Mouse (Mus musculus) retina, postnatal 1 day (tissue): ENCODE results near the gene Tarsl2.

Experiments
- DNase-seq: peaks from one replicate; pipeline ENCODE4 v3.0.0-alpha.2; 2012

The Tarsl2 gene

GRCm38 (mm10) chr7:65657490-65658120 is 12.9 kb downstream of the Tarsl2 start:
- DNase-seq, result no peak

GRCm38 (mm10) chr7:65663225-65663790 is 18.6 kb downstream of the Tarsl2 start:
- no peak for DNase-seq

DNA sequence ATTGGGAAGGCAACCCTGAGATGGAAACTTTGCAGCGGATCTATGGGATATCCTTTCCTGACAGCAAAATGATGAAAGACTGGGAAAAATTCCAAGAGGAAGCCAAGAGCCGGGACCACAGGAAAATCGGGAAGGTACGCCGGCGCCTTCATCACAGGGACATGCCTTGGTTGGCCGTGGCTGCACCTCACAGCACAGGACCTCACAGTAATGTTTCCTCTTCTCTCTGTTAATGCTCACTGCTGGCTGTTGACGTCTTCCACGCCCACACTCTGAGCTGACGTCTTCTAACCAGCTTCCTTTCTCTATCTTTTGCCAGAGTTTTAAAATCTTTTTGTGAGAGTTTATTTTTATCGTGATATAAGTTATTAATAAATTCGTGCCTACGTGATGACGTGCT is 19.2 kb downstream of the Tarsl2 start:
- no peak for DNase-seq

- DNase-seq, result peak; percentile 44
Measured at GRCm38 (mm10) chr7:65667491-65667890, 22.8 kb downstream of the Tarsl2 start.

GRCm38 (mm10) chr7:65678050-65678449 is 33.4 kb downstream of the Tarsl2 start:
- peak; percentile 28 for DNase-seq

DNA sequence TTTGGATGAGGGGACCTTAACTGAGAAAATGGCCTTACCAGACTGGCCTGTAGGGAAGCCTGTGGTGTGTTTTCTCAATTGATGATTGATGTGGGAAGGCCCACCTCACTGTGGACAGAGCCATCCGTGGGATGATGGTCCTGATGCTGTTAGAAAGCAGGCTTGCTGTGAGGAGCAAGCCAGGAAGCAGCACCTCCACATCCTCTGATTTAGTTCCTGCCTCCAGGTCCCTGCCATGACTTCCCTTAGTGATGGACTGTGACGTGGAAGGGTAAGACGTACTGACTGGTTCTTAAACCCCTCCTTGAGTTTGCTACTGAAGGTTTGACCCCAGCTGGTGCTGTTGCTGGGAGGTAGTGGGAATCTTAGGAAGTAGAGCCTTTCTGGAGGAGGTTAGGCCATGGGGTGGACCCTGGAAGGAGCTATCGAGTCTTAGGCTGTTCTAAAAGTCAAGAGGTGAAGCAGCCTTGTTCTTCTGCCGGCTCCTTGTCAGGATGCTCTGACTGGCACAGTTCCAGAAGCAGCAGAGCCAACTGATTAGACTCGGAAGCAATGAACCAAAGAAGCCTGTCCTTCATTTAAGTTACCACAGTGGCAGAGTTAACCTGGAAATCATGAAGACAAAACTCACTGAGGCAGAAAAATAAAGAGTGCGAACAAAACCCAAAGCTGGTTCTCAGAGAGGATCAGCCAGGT is 34.4 kb downstream of the Tarsl2 start:
- no peak for DNase-seq

GRCm38 (mm10) chr7:65681166-65681565 is 36.5 kb downstream of the Tarsl2 start:
- no peak for DNase-seq

DNA sequence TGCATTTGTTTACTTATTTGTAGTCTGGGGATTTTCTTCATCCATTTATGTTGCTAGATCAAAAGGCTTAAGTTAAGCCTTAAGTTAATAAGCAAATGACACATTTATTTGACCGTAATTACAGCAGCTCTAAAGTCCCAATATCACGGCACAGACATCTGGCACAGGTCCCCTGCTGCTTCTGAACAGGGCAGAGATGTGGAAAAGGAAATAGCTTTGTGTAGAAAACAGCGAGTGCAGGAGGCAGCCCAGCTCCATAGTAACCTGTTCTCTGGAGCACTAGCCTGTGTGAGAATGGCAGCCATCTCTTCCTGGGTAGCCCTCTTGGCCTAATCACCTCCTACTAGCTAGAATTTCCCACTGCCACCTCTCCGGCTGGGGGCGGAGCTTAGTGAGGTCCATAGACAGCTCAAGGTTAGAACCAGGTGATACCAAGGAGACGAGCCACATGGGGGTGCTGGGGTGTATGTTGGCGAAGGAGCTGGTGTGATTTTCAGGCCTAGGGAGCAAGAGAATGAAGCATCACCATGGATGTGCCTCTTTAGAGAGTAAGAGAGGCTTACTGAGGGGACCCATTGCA is 39.6 kb downstream of the Tarsl2 start:
- DNase-seq, result peak; percentile 54

DNA sequence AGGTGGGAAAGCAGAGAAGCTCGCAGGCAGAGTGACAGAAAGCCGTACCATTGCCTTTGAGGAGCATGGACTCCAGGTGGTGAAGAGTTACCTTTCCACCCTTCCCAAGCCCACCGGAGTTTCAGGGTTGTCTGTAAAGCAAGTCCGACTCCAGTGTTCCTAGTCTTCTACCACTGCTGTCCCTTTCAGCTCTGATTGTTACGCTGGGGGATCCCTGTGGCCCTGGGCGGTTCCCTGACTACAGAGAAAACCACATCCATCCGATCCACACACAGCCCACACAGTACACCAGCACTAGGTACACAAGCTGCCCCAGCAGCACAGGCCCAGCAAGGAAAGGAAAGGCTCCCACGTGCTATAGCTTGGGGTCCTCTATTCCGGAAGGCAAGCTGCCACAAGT is 42.0 kb downstream of the Tarsl2 start:
- no peak for DNase-seq

DNA sequence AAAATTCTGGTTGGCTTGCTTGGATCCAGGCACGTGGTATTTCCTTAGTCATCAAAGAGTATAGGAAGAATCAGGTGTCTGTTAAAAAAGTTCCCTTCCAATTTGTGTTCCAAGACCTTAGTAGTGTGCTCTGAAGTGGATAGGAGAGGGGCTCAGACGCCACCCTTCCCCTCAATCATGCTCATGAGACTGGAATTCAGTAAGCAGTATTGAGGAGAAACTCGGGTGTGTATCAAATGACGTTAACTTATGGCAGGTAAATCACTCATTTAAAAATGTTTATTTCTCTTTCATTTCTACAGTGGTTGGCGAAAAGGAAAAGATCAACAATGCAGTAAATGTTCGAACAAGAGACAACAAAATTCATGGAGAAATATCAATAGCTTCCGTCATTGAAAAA is 46.2 kb downstream of the Tarsl2 start, which contains the start of gene Tm2d3:
Tm2d3 (plus strand) TSS at position 301 of the 400 bp plus-strand sequence.
- no peak for DNase-seq

- no peak for DNase-seq
Measured at GRCm38 (mm10) chr7:65691929-65692605, 47.4 kb downstream of the Tarsl2 start.

GRCm38 (mm10) chr7:65692883-65693282 is 48.2 kb downstream of the Tarsl2 start:
- DNase-seq, result no peak

DNA sequence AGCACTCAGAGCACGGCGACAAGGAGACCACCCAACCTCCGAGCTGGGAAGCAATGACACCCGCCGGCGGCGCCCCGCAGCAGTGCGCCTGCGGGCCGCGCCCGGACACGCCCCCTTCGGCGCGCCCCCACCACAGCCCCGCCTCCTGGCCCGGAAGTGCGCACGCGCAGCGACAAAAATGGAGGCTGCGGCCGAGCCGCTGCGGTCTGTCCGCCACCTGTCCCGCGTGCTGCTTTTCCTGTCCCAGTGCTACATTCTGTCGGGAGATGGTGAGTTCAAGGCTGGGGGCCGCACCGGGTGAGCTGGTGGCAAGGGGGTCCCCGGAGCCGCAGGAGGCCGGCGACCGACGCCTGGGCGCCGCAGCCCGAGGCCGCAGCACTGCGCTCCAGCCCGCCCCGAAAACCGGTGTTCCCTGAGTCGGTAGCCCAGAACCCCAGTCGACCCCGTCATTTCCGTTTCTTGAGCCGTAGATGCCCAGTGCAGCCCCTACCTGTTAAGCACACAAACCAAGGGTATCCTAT is 48.7 kb downstream of the Tarsl2 start:
- DNase-seq, result peak; percentile 92

DNA sequence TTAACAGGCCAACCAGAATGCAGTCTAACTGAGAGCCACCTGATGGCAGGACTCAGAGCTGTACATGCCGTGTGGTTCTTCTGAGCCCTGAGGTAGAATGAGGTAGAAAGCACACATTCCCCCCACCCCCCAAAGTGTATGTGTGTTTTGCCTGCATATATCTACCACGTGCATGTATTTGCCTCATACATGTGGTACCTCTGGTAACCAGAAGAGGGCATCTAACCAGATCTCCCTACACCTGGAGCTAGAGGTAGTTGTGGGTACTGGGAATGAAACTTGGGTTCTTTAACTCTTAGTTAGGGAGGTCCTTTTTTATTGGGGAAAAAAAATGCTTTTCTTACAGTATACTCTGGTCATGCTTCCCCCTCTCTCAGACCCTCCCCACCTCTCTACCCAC is 51.8 kb downstream of the Tarsl2 start:
- DNase-seq, result peak; percentile 32

- DNase-seq, result no peak
Measured at GRCm38 (mm10) chr7:65702076-65702475, 57.4 kb downstream of the Tarsl2 start.

GRCm38 (mm10) chr7:65704818-65705242 is 60.1 kb downstream of the Tarsl2 start:
- peak; percentile 78 for DNase-seq

DNA sequence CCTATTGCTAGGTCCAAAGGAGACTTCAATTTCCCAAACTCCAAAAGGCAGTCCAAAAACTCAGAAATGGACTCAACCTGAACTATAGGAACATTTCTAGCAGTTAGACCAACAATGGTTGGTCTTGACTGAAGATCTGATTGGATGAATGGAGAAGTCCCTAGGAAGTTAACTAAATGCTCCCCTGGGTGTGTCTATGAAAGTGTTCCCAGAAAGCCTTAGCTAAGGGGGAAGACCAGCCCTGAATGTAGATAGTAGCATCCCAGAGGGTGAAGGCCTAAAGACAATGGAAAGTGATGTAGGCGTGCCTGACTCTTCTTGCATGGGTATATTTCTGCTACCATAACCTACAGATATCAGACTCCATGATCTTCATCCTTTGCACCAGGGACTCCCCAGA is 63.8 kb downstream of the Tarsl2 start:
- DNase-seq, result no peak

- DNase-seq, result no peak
Measured at GRCm38 (mm10) chr7:65710301-65710700, 65.6 kb downstream of the Tarsl2 start.

GRCm38 (mm10) chr7:65713782-65714181 is 69.1 kb downstream of the Tarsl2 start:
- no peak for DNase-seq

DNA sequence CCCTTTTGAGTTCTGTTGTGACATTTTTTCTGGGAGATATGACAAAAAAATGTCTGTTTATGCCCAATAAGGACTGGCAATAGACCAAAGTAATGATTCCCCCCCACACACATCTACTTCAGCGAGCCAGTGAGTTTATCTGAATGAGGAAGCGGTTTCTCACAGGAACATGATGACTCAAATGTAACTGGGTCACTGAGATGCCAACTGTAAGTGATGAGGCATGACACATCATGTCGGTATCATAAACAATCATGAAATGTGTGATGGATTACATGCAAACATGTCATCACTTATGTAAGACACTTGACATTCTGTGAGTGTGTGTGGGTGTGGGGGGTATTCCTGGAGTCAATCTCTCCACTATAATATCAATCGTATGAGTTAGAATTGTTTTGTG is 69.6 kb downstream of the Tarsl2 start:
- DNase-seq, result no peak

DNA sequence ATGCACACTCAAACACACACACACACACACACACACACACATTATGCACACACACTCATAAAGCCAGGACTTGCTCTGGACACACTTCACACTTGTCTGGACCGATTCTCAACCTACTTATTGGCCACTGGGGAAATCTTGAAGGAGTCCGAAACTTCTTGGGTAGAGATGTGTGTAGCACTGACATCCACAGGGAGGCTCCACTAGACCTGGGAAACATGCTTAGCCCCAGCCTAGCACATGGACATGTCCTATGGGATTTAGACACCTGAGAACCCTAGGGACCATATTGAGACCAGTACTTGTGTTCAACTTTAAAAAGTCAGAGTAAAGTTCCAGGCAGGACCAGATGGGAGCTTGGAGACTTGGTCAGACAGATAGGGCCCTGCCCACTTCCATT is 89.3 kb downstream of the Tarsl2 start:
- DNase-seq, result no peak

- DNase-seq, result no peak
Measured at GRCm38 (mm10) chr7:65735261-65735660, 90.6 kb downstream of the Tarsl2 start.
